Mouse (Mus musculus): ENCODE measurements around the gene Ide. TPM values are rescaled to one million over a fixed set of nuclear protein-coding genes. Genes with fewer than 3 reads are reported as not detected.

The Ide gene
- polyA plus RNA-seq, 1 experiment from 2014 or later: 38.4 TPM

DNA sequence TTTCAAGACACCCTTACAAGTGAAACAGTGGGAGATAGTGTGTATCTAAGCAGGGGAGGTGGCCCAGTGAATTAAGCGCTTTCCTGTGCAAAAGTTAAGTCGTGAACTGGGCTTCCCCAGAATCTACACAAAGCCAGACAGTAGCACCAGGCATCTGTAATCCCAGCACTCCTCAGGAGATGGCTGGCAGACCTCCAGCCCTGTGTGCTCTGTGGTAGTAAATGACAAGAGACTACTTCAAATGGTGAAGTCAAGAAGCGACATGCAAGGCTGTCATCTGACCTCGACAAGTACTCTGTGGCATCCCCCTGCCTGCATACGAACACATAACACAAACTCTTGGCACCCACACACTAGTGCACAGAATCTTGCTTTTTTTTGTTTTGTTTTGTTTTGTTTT, 10.4 kb downstream of the Ide start:
- Histone ChIP-seq H3K9me3 (no peaks in the 10 kb centered on the region), H3K4me1 (no peaks in the 10 kb centered on the region), H3K27me3 (replicated peaks) (no peaks in the 10 kb centered on the region), H3K4me2 (replicated peaks) (no peak overlapping the region), H3K9ac (no peak overlapping the region), H3K4me3 (no peak overlapping the region), H3K27ac (no peak overlapping the region), H3K36me3 (peaks cover 17% of the 10 kb centered on the region)
- 86% methylated on average over 5 of the region's 5 CpGs for WGBS
- no peak for ATAC-seq (ENCODE audit: low FRiP score, low read depth)

DNA sequence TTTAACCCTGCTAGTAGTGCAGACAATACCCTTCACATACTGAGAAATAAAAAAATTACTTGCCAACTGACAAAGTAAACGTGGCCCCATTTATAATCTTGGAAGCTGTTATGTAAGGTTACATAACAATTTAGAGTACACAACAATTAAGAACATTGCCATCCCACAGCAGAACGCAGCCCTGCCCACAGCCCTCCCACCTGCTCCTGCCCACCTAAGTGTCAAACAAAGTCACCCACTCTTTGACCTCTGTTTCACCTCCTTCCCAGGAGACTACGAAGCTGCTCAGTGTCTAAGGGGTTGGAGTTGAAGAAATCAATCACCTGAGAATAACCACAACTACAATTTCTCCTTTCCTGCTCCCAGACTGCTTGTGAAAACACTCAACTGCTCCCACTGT, 14.1 kb downstream of the Ide start:
- Histone ChIP-seq H3K27ac (no peak overlapping the region), H3K36me3 (peaks cover 13% of the 10 kb centered on the region), H3K9ac (no peak overlapping the region), H3K4me2 (replicated peaks) (no peak overlapping the region), H3K4me1 (no peaks in the 10 kb centered on the region), H3K4me3 (no peak overlapping the region), H3K9me3 (no peaks in the 10 kb centered on the region), H3K27me3 (replicated peaks) (no peaks in the 10 kb centered on the region)
- WGBS: 81% methylated on average over 3 of the region's 3 CpGs
- ATAC-seq (ENCODE audit: low FRiP score, low read depth): no peak

DNA sequence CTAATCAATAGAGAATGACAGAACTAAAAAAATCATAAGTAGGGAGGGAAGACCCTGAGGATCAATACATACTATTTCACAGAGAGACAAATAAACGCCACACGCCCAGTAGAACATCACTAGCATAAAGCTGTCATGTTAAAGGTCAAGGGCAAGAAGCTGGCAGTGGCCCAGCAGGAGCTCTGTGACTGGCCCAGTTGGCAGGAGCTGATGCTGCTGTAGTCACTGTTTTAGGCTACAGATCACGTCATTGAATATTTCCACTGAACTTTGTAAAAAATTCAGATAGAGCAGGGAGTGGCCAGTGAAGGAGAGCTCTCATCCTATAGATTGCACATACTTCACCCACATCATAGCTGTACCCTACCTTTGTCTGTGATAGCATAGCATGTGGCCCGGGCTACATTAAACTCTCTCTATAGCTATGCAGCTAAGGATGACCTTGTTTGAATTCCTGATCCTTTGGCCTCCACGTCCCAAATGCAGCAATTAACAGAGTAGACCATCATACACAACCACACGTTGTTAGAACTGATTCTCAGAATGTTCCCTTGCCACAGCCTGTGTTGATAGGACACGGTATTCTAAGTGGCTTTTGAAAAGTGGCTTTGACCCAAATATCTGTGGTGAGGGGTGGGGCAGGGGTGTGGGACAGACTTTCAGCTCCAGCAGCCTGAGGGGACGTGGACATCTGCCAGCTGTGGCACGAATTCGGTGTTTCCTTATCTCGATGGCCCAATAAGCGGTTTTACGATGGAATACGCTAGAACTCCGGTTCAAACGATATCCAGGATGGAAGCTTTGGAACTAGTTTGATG, 16.6 kb downstream of the Ide start:
- no peak for ATAC-seq (ENCODE audit: low FRiP score, low read depth)
- Histone ChIP-seq H3K27me3 (replicated peaks) (no peaks in the 10 kb centered on the region), H3K9ac (no peak overlapping the region), H3K27ac (no peak overlapping the region), H3K4me1 (no peaks in the 10 kb centered on the region), H3K36me3 (peaks cover 20% of the 10 kb centered on the region), H3K4me3 (no peak overlapping the region), H3K4me2 (replicated peaks) (no peak overlapping the region), H3K9me3 (no peaks in the 10 kb centered on the region)
- 88% methylated on average over 16 of the region's 16 CpGs for WGBS

DNA sequence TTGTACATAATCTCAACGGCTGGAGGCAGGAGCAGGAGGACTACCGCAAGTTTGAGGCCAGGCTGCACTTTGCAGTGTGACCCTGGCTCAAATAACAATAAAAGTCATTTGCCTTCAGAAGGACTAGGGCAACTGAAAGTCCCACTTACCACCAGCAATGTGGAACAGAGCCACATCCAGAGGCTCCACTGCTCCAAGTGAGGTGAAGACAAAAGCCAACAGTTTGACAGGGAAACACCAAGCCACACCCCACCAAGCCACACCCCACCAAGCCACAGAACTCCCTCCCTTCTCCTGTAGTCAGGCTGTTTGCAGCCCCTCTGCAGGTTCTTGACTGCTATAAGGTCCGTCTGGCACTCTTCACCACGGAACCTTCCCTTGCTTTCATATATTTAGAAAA, 20.3 kb downstream of the Ide start:
- Histone ChIP-seq H3K9me3 (no peaks in the 10 kb centered on the region), H3K4me1 (no peaks in the 10 kb centered on the region), H3K4me3 (no peak overlapping the region), H3K4me2 (replicated peaks) (no peak overlapping the region), H3K36me3 (peaks cover 24% of the 10 kb centered on the region), H3K27me3 (replicated peaks) (no peaks in the 10 kb centered on the region), H3K27ac (no peak overlapping the region), H3K9ac (no peak overlapping the region)
- ATAC-seq (ENCODE audit: low FRiP score, low read depth): no peak
- 87% methylated on average over 4 of the region's 4 CpGs for WGBS

DNA sequence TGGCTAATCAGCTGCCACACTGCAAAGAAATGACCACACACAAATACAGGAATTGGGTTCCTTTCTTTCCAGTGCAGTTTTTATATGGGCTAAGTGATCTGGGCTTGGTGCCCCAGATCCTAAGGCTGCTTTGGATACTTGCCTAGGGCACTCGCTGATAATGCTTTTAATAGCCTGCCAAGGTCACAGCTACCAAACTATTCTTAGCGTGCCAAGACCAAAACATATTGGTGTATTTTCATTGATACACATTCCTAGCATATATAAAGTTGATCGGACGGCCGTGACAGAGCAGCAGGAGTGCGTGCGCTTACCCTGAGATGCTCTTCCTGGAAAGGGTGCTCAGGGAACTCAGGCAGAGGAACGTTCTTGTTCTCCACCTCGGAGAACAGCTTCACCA, 22.6 kb downstream of the Ide start:
- Histone ChIP-seq H3K27ac (no peak overlapping the region), H3K36me3 (peaks cover 29% of the 10 kb centered on the region), H3K4me3 (no peak overlapping the region), H3K9ac (no peak overlapping the region), H3K9me3 (no peaks in the 10 kb centered on the region), H3K4me2 (replicated peaks) (no peak overlapping the region), H3K4me1 (no peaks in the 10 kb centered on the region), H3K27me3 (replicated peaks) (no peaks in the 10 kb centered on the region)
- WGBS: 94% methylated on average over 9 of the region's 9 CpGs
- no peak for ATAC-seq (ENCODE audit: low FRiP score, low read depth)

DNA sequence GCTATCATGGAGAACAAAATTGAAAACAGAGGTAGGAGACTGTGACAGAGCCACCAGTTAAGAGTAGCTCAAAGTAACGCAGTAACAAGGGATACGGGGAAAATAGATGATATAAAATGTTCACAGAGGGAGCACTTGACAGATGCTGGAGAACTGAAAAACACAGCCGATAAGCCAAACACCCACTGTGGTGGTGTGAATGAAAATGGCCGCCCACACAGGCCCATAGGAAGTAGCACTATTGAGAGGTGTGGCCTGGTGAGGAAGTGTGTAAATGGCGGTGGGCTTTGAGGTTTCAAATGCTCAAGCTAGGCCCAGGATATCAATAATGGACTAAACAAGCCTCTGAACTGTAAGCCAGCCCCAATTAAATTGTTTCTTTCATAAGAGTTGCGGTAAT, 26.2 kb downstream of the Ide start:
- no peaks in the 10 kb centered on the region for H3K4me1 ChIP-seq
- ATAC-seq (ENCODE audit: low FRiP score, low read depth): no peak
- 93% methylated on average over 6 of the region's 6 CpGs for WGBS
- H3K4me3 ChIP-seq: no peak overlapping the region
- H3K27me3 ChIP-seq (replicated peaks): no peaks in the 10 kb centered on the region
- H3K9ac ChIP-seq: no peak overlapping the region
- H3K27ac ChIP-seq: no peak overlapping the region
- peaks cover 17% of the 10 kb centered on the region for H3K36me3 ChIP-seq
- no peak overlapping the region for H3K4me2 ChIP-seq (replicated peaks)
- no peaks in the 10 kb centered on the region for H3K9me3 ChIP-seq

DNA sequence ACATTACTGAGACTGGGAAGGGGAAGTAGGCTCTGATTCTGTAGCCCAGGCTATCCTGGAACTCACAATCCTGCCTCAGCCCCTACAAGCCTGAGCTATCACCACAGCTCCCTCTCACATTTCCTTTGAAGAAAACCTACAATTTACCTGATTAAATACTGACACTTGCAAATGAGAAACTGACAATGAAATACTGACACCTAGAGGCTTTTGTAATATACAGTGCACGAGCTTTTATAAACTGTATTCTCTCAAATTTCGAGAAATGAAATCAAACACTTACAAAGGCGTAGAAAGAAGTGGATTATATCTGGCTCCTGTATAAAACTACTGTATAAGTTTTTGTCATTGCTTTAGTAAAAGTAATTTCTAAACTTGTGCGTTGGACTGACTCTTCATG, 27.5 kb downstream of the Ide start:
- 96% methylated on average over 4 of the region's 4 CpGs for WGBS

GRCm38 (mm10) chr19:37308941-37309340, 28.7 kb downstream of the Ide start:
- Histone ChIP-seq H3K9me3 (no peaks in the 10 kb centered on the region), H3K27ac (no peak overlapping the region), H3K9ac (no peak overlapping the region), H3K4me1 (no peaks in the 10 kb centered on the region), H3K36me3 (peaks cover 11% of the 10 kb centered on the region; the same call in 1 of the 2 replicates), H3K4me3 (no peak overlapping the region), H3K4me2 (replicated peaks) (no peak overlapping the region), H3K27me3 (replicated peaks) (no peaks in the 10 kb centered on the region)
- no peak for ATAC-seq (ENCODE audit: low FRiP score, low read depth)
- WGBS: 91% methylated on average over 7 of the region's 7 CpGs

More for the DNA sequence above, 27.5 kb downstream of the Ide start:
- Histone ChIP-seq H3K9ac (no peak overlapping the region), H3K4me3 (no peak overlapping the region), H3K36me3 (peaks cover 14% of the 10 kb centered on the region; the same call in 1 of the 2 replicates), H3K27ac (no peak overlapping the region), H3K9me3 (no peaks in the 10 kb centered on the region), H3K27me3 (replicated peaks) (no peaks in the 10 kb centered on the region), H3K4me2 (replicated peaks) (no peak overlapping the region), H3K4me1 (no peaks in the 10 kb centered on the region)
- no peak for ATAC-seq (ENCODE audit: low FRiP score, low read depth)

DNA sequence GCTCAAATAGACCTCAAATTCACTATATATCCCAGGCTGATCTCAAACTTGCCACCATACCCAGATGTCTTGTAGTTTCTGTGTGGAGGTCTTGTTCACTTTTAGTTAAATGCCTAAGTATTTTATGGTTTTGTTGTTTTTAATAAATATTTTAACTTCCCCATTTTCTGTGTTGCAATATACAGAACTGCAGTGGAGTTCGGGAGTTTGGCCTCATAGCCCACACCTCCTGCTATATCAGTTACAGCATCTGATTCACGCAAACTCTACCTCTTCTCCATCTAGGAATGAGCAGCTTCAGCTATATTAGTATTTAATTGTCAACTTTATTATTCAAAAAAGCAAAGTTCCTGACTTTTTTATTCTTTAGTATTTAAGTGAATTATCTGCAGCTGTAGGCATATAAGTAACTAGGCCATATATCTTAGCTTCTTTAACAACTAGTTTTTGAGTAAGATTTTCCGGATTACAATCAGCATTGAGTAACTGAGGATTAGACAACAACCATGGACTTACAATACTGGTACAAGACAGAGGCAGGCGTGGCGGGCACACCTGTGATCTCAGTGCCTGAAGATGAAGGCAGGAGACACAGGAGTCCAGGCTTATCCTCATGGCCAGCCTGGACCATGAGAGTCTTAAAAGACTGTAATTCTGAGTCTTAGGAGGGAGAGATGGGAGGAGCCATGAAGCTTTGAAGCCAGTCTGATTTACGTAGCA, 29.7 kb downstream of the Ide start:
- Histone ChIP-seq H3K27me3 (replicated peaks) (no peaks in the 10 kb centered on the region), H3K9ac (no peak overlapping the region), H3K4me1 (no peaks in the 10 kb centered on the region), H3K4me2 (replicated peaks) (no peak overlapping the region), H3K9me3 (no peaks in the 10 kb centered on the region), H3K27ac (no peak overlapping the region), H3K36me3 (peaks cover 7% of the 10 kb centered on the region; the same call in 1 of the 2 replicates), H3K4me3 (no peak overlapping the region)
- 79% methylated on average over 6 of the region's 6 CpGs for WGBS
- no peak for ATAC-seq (ENCODE audit: low FRiP score, low read depth)

DNA sequence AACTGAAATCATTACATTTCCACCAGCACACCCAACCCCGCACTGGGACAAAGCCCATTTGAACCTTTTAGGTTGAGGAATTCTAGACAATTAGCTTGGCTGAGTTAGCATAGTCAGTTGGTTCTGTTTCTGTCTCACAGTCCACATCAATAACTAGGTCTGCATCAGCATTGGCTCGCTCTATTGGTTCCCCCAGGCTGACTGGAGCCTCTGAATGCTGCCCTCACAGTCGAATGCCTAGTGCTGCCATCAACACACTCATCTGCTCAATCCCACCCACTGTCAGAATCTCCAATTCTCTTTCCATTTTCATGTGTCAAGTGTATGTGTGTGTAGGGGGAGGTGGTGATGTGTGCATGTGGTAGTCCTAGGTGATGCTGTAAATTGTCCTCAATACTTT, 31.5 kb downstream of the Ide start:
- Histone ChIP-seq H3K36me3 (peaks cover 7% of the 10 kb centered on the region; the same call in 1 of the 2 replicates), H3K4me2 (replicated peaks) (no peak overlapping the region), H3K27ac (no peak overlapping the region), H3K4me3 (no peak overlapping the region), H3K9me3 (no peaks in the 10 kb centered on the region), H3K27me3 (replicated peaks) (no peaks in the 10 kb centered on the region), H3K4me1 (no peaks in the 10 kb centered on the region), H3K9ac (no peak overlapping the region)
- WGBS: 94% methylated on average over 3 of the region's 3 CpGs
- ATAC-seq (ENCODE audit: low FRiP score, low read depth): no peak

DNA sequence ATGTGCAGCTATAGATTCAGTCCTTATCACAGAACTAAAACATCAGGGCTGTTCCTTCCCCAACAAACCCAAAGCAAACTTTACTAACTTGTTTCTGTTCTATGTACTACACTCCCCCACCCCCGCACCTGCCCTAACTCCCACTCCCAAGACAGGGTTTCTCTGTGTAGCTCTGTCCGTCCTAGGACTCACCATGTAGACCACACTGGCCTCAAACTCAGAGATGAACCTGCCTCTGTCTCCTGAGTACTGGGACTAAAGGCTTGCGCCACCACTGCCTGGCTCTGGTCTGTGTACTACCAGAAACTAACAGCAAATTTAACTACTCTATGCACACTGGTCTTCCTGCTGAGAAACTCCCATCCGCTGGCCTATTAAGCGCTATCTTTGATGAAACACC, 32.8 kb downstream of the Ide start:
- Histone ChIP-seq H3K27ac (no peak overlapping the region), H3K36me3 (peaks cover 2% of the 10 kb centered on the region; the same call in 1 of the 2 replicates), H3K4me2 (replicated peaks) (no peak overlapping the region), H3K9me3 (no peaks in the 10 kb centered on the region), H3K4me3 (no peak overlapping the region), H3K4me1 (no peaks in the 10 kb centered on the region), H3K9ac (no peak overlapping the region), H3K27me3 (replicated peaks) (no peaks in the 10 kb centered on the region)
- WGBS: 93% methylated on average over 5 of the region's 5 CpGs
- ATAC-seq (ENCODE audit: low FRiP score, low read depth): no peak

DNA sequence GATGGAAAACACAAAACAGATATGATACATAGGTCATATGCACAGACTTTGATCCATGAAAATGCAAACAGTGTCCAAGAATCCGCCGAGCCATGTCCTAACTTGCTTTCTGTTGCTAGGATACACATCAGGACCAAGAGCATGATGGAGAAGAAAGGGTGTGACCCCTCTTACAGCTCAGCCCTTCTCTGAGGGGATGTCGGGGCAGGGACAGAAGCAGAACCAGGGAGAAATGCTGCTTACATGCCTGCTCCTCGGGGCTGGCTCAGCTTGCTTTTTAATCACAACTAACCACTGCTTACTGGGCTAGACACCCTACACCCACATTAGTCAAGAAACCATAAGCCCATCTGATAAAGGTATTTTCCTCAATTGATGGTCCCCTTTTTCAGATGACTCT, 33.6 kb downstream of the Ide start:
- Histone ChIP-seq H3K36me3 (peaks cover 2% of the 10 kb centered on the region; the same call in 1 of the 2 replicates), H3K27ac (no peak overlapping the region), H3K9ac (no peak overlapping the region), H3K4me2 (replicated peaks) (no peak overlapping the region), H3K27me3 (replicated peaks) (no peaks in the 10 kb centered on the region), H3K4me1 (no peaks in the 10 kb centered on the region), H3K9me3 (no peaks in the 10 kb centered on the region), H3K4me3 (no peak overlapping the region)
- no peak for ATAC-seq (ENCODE audit: low FRiP score, low read depth)
- 73% methylated on average over 4 of the region's 4 CpGs for WGBS
